Mouse (Mus musculus) C3H10T1/2 (cell line): ENCODE results near the gene Wdr92. TPM values are rescaled to one million over a fixed set of nuclear protein-coding genes. Genes with fewer than 3 reads are reported as not detected.

ENCODE experiments used
- polyA plus RNA-seq, 2 experiments: library from polyadenylated mRNA; unstranded; fragments of >200 nt; fragmentation: generic; extraction: Trizol; gene quantifications; one replicate each; pipeline ENCODE4 v1.2.1; 2012; ENCODE audit warnings: missing spikeins in 2 of 2

Gene Wdr92
- polyA plus RNA-seq: 10 to 100 TPM in 1 of 2 experiments, 1 to 10 TPM in 1; 2.5 to 12.9 TPM

DNA sequence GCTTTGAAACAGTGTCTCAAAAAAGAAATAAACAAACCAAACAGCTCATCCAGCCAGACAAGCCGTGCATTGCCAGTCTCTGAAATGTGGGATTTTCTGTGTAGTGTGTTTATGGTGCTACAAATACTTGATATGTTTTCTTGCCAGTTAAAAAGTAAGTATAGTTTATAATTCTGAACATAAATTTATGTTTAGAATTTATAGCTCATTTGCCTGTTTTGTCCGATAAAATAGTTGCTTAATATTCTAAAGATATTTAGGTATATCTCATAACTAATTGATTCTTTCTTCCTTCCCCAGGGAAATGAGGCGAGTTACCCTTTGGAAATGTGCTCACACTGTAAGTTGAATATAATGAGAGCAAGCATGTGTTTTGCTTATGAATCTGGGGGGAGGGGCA lies at the start of gene Wdr92:
Gene Wdr92, plus strand, starts transcription at position 301 of the 400 bp plus-strand sequence.

DNA sequence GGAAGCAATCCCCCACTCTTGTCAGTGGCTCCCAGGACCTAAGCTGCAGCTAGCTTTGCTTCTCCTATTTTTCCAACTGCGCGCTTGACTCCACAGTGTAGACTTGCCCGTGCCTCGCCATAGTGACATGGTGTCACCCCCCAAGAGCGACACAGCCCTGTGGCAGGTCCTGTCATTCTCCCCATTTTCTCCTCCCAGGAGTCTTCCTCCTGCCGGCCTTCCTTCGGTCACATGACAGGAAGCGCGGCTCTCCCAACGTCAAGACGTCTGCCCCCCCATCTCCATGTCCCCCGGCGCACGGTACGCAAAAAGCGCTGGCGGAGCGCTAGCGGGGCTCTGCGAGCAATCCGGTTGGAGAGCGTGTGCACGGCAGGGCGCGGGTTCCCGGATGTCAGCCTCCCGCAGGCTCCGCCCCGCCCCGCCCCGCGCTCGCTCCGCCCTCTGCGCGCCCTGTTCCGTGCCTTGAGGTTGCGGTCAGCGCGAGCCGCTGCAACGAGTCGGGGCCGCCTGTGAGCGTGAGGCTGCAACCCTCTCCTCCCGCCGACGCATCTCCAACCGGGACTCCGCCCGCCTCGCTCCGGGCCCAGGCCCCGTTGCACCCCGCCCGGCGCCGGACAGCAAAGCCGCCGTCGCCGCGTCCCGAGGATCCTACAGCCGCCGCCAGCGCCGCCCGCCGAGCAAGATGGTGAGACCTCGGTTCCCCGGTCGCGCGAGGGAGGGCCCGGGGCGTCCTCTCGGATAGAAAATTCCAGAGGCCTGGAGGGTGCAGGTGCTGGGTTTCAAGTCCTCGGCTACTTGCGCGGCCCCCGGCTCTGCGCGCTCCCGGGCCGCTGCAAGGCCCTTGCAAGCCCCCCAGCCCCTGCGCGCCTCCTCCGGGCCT lies 22.8 kb upstream of the Wdr92 start, which contains the start of gene Ppp3r1:
Gene Ppp3r1, plus strand, starts transcription at position 406 of the 880 bp plus-strand sequence.

DNA sequence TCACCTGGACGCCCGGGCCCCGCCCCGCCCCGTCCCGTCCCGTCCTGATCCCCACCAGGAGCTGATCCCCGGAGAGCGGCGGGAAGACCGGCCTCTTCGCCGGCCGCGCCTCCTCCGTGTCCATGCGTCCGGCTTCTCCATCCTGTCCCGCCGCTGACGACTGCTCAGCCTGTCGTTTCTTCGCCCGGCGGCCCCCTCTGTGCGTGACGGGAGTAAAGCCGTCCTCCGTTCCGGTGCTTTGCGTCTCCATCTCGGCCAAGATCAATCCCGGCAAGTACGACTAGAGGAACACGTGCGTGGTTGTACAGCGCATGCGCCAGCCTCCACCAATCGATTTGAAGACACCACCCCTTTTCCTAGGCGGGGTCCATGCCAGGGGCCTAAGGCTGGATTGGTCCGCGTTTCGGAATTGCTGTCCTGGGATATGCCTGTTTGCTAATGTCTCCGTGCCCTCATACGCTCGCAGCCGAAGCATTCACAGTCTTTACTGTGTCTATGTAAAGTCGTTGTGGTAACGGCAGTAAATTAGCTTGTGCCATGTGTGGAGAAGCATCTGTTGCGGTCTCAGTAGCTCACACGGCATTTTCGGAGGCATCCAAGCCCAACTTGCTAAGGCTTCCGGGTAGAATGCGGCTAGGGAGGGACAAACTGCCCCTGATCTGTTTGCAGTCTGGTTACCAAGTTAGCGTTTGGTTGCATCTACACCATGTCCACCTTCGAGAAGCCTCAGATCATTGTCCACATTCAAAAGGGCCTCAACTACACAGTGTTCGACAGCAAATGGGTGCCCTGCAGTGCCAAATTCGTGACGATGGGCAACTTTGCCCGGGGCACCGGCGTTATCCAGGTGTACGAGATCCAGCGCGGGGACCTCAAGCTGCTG lies 29.6 kb downstream of the Wdr92 start, which contains the start of gene Pno1:
Gene Pno1, minus strand, starts transcription at position 311 of the 883 bp plus-strand sequence.

DNA sequence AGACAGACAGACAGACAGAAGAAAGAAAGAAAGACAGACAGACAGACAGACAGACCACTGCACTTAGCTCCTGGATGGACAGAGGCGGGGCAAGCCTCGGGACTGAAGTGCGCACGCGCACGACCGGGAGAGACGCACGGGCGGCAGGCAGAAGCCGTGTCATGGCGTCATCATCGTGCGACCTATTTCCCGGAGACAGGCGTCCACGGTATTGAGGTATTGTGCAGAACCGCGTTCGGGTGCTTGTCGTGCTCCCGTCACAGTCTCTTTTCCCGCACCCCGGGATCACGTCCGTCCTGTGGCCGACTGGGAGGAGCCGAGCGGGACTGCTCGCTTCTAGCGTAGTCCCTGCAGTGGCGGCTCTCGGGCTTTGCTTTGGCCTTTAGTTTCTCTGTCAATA lies 75.5 kb downstream of the Wdr92 start, which contains the start of gene C1d:
Gene C1d, plus strand, starts transcription at position 137 of the 400 bp plus-strand sequence.

Other genes with a start within 250 kb of the Wdr92 start
- under 1 TPM; 0.01 to 0.28 TPM for gene Fbxo48, start 230.7 kb upstream of the Wdr92 start, polyA plus RNA-seq
- 1 to 10 TPM in 1 of 2 experiments, under 1 TPM in 1; 0.27 to 4.1 TPM for gene Cnrip1, start 130.5 kb upstream of the Wdr92 start, polyA plus RNA-seq
- gene Plek, start 129.7 kb upstream of the Wdr92 start, polyA plus RNA-seq: under 1 TPM; 0.01 to 0.07 TPM
- gene Ppp3r1, start 22.8 kb upstream of the Wdr92 start, polyA plus RNA-seq: 10 to 100 TPM in 1 of 2 experiments, 1 to 10 TPM in 1; 3.7 to 26.9 TPM
- gene Pno1, start 29.5 kb downstream of the Wdr92 start, polyA plus RNA-seq: 1 to 10 TPM; 5.0 to 7.8 TPM
- gene C1d, start 75.5 kb downstream of the Wdr92 start, polyA plus RNA-seq: 10 to 100 TPM in 1 of 2 experiments, 1 to 10 TPM in 1; 1.3 to 19.1 TPM